Comparison of ENCODE assay signal across 8 mouse cellular contexts in the genomic region with DNA sequence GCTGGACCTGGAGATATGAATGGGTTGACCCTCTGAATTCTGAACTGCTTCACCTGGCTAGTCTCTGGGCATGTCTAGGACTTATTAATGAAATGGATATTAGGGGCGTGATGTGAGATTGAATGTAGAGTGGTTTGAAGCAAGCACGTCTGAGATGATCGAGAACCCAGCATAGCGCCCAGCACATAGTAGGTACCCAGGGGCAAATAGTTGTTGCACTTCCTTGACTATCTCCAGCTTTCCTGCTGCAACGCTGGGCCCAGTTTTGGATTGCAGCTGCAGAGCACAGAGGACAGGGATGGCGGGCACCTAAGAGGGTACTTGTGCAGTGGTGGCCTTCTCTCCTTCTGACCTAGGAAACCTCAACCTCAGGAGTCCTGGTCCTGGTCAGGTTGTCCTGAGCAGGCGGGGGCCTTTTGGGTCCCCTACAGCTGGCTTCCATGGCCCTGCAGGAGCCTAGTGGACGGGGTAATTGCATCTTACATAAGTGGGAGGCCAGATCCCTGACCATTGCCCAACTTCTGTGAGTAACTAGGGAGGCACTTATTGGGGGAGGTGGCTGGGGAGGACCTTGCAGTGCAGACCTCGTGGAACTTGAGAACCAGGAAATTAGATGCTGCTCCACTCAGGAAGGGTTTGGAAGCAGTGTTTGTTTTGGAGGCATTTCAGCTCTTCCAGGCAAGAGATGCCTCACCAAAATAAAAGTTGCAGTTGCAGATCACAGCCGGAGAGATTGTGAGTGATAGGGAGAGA. TPM values are rescaled to one million over a fixed set of nuclear protein-coding genes. Genes with fewer than 3 reads are reported as not detected.
DNase-seq lines count a peak whose midpoint lies in the region; ATAC-seq lines count a peak whose summit lies in the region.

No protein-coding gene starts in this region.

- peaks cover 24% of the 10 kb centered on the region for H3K4me1 ChIP-seq in embryonic facial prominence, embryonic 14.5 days (ENCODE audit: control insufficient read depth, insufficient read depth, low read length)
- H3K4me1 ChIP-seq in hindbrain, embryonic 12.5 days: peaks cover 32% of the 10 kb centered on the region
- peaks cover 46% of the 10 kb centered on the region for H3K4me1 ChIP-seq in limb, embryonic 15.5 days
- H3K4me1 ChIP-seq in neural tube, embryonic 13.5 days (replicated peaks): peaks cover 44% of the 10 kb centered on the region

- no peaks in the 10 kb centered on the region for H3K27me3 ChIP-seq in embryonic facial prominence, embryonic 14.5 days (replicated peaks; ENCODE audit: control insufficient read depth, insufficient read depth, low read length)
- no peaks in the 10 kb centered on the region for H3K27me3 ChIP-seq in hindbrain, embryonic 12.5 days
- H3K27me3 ChIP-seq in limb, embryonic 15.5 days: no peaks in the 10 kb centered on the region
- H3K27me3 ChIP-seq in neural tube, embryonic 13.5 days: peaks cover 6% of the 10 kb centered on the region; the same call in 1 of the 2 replicates

- peak overlapping the region; percentile 77 for H3K4me3 ChIP-seq in embryonic facial prominence, embryonic 14.5 days (ENCODE audit: low read depth, low read length)
- H3K4me3 ChIP-seq in hindbrain, embryonic 12.5 days: peak overlapping the region; percentile 80; the same call in 1 of the 2 replicates
- H3K4me3 ChIP-seq in limb, embryonic 15.5 days: peak overlapping the region; percentile 78
- peak overlapping the region; percentile 74 for H3K4me3 ChIP-seq in neural tube, embryonic 13.5 days

- no peak for ATAC-seq in embryonic facial prominence, embryonic 14.5 days (ENCODE audit: low read depth)
- ATAC-seq in hindbrain, embryonic 12.5 days (ENCODE audit: low FRiP score): no peak
- ATAC-seq in limb, embryonic 15.5 days (ENCODE audit: insufficient number of reproducible peaks, low FRiP score, low TSS enrichment, low read depth): no peak
- ATAC-seq in neural tube, embryonic 13.5 days (ENCODE audit: low read depth): no peak
- ATAC-seq in cerebellum, adult (ENCODE audit: insufficient number of reproducible peaks, low FRiP score, low TSS enrichment): no peak

- H3K9me3 ChIP-seq in embryonic facial prominence, embryonic 14.5 days (ENCODE audit: control insufficient read depth, low read length): no peaks in the 10 kb centered on the region
- H3K9me3 ChIP-seq in hindbrain, embryonic 12.5 days (replicated peaks): no peaks in the 10 kb centered on the region
- no peaks in the 10 kb centered on the region for H3K9me3 ChIP-seq in limb, embryonic 15.5 days
- no peaks in the 10 kb centered on the region for H3K9me3 ChIP-seq in neural tube, embryonic 13.5 days

- H3K27ac ChIP-seq in embryonic facial prominence, embryonic 14.5 days (replicated peaks; ENCODE audit: low read depth, low read length): no peak overlapping the region
- H3K27ac ChIP-seq in hindbrain, embryonic 12.5 days: no peak overlapping the region
- no peak overlapping the region for H3K27ac ChIP-seq in limb, embryonic 15.5 days
- no peak overlapping the region for H3K27ac ChIP-seq in neural tube, embryonic 13.5 days (replicated peaks)

- peak; percentile 73 for DNase-seq in gastrocnemius, adult 18-20 months (ENCODE audit: low spot score)
- no peak for DNase-seq in gastrocnemius, postnatal 4 days (ENCODE audit: low spot score in 2 of 2)
- peak; percentile 53 for DNase-seq in embryonic facial prominence, embryonic 14.5 days (ENCODE audit: low spot score)
- no peak for DNase-seq in left cerebral cortex, adult 8-10 months (ENCODE audit: low spot score in 2 of 2)

- 69% methylated on average over 10 of the region's 10 CpGs for WGBS in embryonic facial prominence, embryonic 14.5 days
- 79% methylated on average over 10 of the region's 10 CpGs for WGBS in hindbrain, embryonic 12.5 days
- 73% methylated on average over 10 of the region's 10 CpGs for whole genome bisulfite sequencing in limb, embryonic 15.5 days
- 84% methylated on average over 10 of the region's 10 CpGs for WGBS in neural tube, embryonic 13.5 days

- 0 out of 2 replicates have a peak, but pooled peaks cover 4% of the 10 kb centered on the region for H3K36me3 ChIP-seq in embryonic facial prominence, embryonic 14.5 days (ENCODE audit: control insufficient read depth, insufficient read depth, low read length)
- H3K36me3 ChIP-seq in hindbrain, embryonic 12.5 days: no peaks in the 10 kb centered on the region
- H3K36me3 ChIP-seq in limb, embryonic 15.5 days: peaks cover 4% of the 10 kb centered on the region
- no peaks in the 10 kb centered on the region for H3K36me3 ChIP-seq in neural tube, embryonic 13.5 days

- H3K9ac ChIP-seq in embryonic facial prominence, embryonic 14.5 days (ENCODE audit: low read depth, low read length): peak overlapping the region; percentile 82
- peak overlapping the region; percentile 81 for H3K9ac ChIP-seq in hindbrain, embryonic 12.5 days
- H3K9ac ChIP-seq in limb, embryonic 15.5 days: peak overlapping the region; percentile 78; the same call in 1 of the 2 replicates
- H3K9ac ChIP-seq in neural tube, embryonic 13.5 days: peak overlapping the region; percentile 75; the same call in 1 of the 2 replicates

- H3K4me2 ChIP-seq in embryonic facial prominence, embryonic 14.5 days (ENCODE audit: low read depth, low read length): peak overlapping the region; percentile 72
- peak overlapping the region; percentile 59 for H3K4me2 ChIP-seq in hindbrain, embryonic 12.5 days (replicated peaks)
- H3K4me2 ChIP-seq in limb, embryonic 15.5 days: peak overlapping the region; percentile 79
- H3K4me2 ChIP-seq in neural tube, embryonic 13.5 days: peak overlapping the region; percentile 68

RNA-seq across cellular contexts. Expression of a gene that starts 1.5 kb away (rescaled TPM):
- total RNA-seq in gastrocnemius, adult 18-20 months (2021): 100 to 1,000 TPM; 105 to 173 TPM
- total RNA-seq in gastrocnemius, postnatal 4 days (2021): 10 to 100 TPM; 69.8 to 79.2 TPM
- polyA plus RNA-seq in embryonic facial prominence, embryonic 14.5 days (2014; fragmentation: Nextera tagmentation; extraction: Ambion mirVana): 76.1 and 78.6 TPM in 2 replicates
- polyA plus RNA-seq in hindbrain, embryonic 12.5 days (2016; fragmentation: Nextera tagmentation; extraction: Ambion mirVana): 49.9 and 51.0 TPM in 2 replicates
- polyA plus RNA-seq in limb, embryonic 15.5 days (2015; fragmentation: Nextera tagmentation; extraction: Ambion mirVana): 102 and 114 TPM in 2 replicates
- 31.4 and 32.0 TPM in 2 replicates for polyA plus RNA-seq in neural tube, embryonic 13.5 days (2015; fragmentation: Nextera tagmentation; extraction: Ambion mirVana)
- total RNA-seq in left cerebral cortex, adult 8-10 months (2022): 10 to 100 TPM; 12.0 to 18.7 (median 16.3) TPM

RNA-seq across cellular contexts. Expression of a gene that starts 18.8 kb away (rescaled TPM):
- 10 to 100 TPM in 1 of 2 experiments, 1 to 10 TPM in 1; 8.2 to 10.3 TPM for total RNA-seq in gastrocnemius, adult 18-20 months (2021)
- total RNA-seq in gastrocnemius, postnatal 4 days (2021): 10 to 100 TPM; 19.8 to 25.2 TPM
- 18.8 and 19.4 TPM in 2 replicates for polyA plus RNA-seq in embryonic facial prominence, embryonic 14.5 days (2014; fragmentation: Nextera tagmentation; extraction: Ambion mirVana)
- 26.7 and 28.3 TPM in 2 replicates for polyA plus RNA-seq in hindbrain, embryonic 12.5 days (2016; fragmentation: Nextera tagmentation; extraction: Ambion mirVana)
- polyA plus RNA-seq in limb, embryonic 15.5 days (2015; fragmentation: Nextera tagmentation; extraction: Ambion mirVana): 18.2 and 18.7 TPM in 2 replicates
- polyA plus RNA-seq in neural tube, embryonic 13.5 days (2015; fragmentation: Nextera tagmentation; extraction: Ambion mirVana): 28.8 and 30.0 TPM in 2 replicates
- total RNA-seq in left cerebral cortex, adult 8-10 months (2022): 10 to 100 TPM in 3 of 4 experiments, 1 to 10 TPM in 1; 9.6 to 13.4 (median 11.9) TPM

RNA-seq across cellular contexts. Expression of a gene that starts 54.3 kb away (rescaled TPM):
- 10 to 100 TPM; 41.0 to 42.9 TPM for total RNA-seq in gastrocnemius, adult 18-20 months (2021)
- total RNA-seq in gastrocnemius, postnatal 4 days (2021): 10 to 100 TPM; 46.3 to 50.8 TPM
- 61.6 and 61.7 TPM in 2 replicates for polyA plus RNA-seq in embryonic facial prominence, embryonic 14.5 days (2014; fragmentation: Nextera tagmentation; extraction: Ambion mirVana)
- polyA plus RNA-seq in hindbrain, embryonic 12.5 days (2016; fragmentation: Nextera tagmentation; extraction: Ambion mirVana): 41.5 and 46.5 TPM in 2 replicates
- polyA plus RNA-seq in limb, embryonic 15.5 days (2015; fragmentation: Nextera tagmentation; extraction: Ambion mirVana): 61.5 and 70.9 TPM in 2 replicates
- polyA plus RNA-seq in neural tube, embryonic 13.5 days (2015; fragmentation: Nextera tagmentation; extraction: Ambion mirVana): 52.6 and 56.0 TPM in 2 replicates
- 10 to 100 TPM; 26.7 to 33.3 (median 30.3) TPM for total RNA-seq in left cerebral cortex, adult 8-10 months (2022)

Comparison
In these comparisons a context has a peak if more than half of its experiments do, and no peak if none do; other contexts are left out.
1. DNase-seq: peak in gastrocnemius, adult 18-20 months (single experiment) and embryonic facial prominence, embryonic 14.5 days (single experiment); none in gastrocnemius, postnatal 4 days (0 of 2) and left cerebral cortex, adult 8-10 months (0 of 2).
2. Peak in every context shown above with its lines, with median percentiles within 50 percentile points of each other: H3K4me2 ChIP-seq, H3K4me3 ChIP-seq and H3K9ac ChIP-seq.